In genomic region chr4:149365702-149366370, GRCm38 (mm10) we compare ENCODE assay signal across 13 mouse cellular contexts. TPM values are rescaled to one million over a fixed set of nuclear protein-coding genes. Genes with fewer than 3 reads are reported as not detected.
DNase-seq lines count a peak whose midpoint lies in the region; ATAC-seq and TF ChIP-seq lines count a peak whose summit lies in the region.
"Had no signal": no experiment of that assay in that cellular context is flagged by ENCODE, and none has a peak within 500 bp of the region (broad histone marks: within the 10 kb centered on the region; RNA-seq: fewer than 3 reads in every experiment).

No protein-coding gene starts in this region.

- no peak for TF ChIP-seq POLR2A in CH12.LX (IDR thresholded peaks at IDR 0.05; ENCODE audit: low read depth, low read length)

- no peaks in the 10 kb centered on the region for H3K27me3 ChIP-seq in forebrain, embryonic 13.5 days
- no peaks in the 10 kb centered on the region for H3K27me3 ChIP-seq in forebrain, embryonic 10.5 days (ENCODE audit: poor library complexity, severe bottlenecking)
- H3K27me3 ChIP-seq in CH12.LX (replicated peaks) = no peaks in the 10 kb centered on the region
- H3K27me3 ChIP-seq in heart, embryonic 14.5 days (ENCODE audit: control insufficient read depth, insufficient read depth, low read length) = no peaks in the 10 kb centered on the region
- H3K27me3 ChIP-seq: liver, embryonic 13.5 days; midbrain, embryonic 15.5 days had no signal

- no peaks in the 10 kb centered on the region for H3K9me3 ChIP-seq in forebrain, embryonic 13.5 days (replicated peaks)
- no peaks in the 10 kb centered on the region for H3K9me3 ChIP-seq in forebrain, embryonic 10.5 days
- peaks cover under 1% of the 10 kb centered on the region for H3K9me3 ChIP-seq in CH12.LX (replicated peaks; ENCODE audit: low read length)
- H3K9me3 ChIP-seq in heart, embryonic 14.5 days (ENCODE audit: control insufficient read depth, low read length) = no peaks in the 10 kb centered on the region
- H3K9me3 ChIP-seq: liver, embryonic 13.5 days; midbrain, embryonic 15.5 days had no signal

- no peak overlapping the region for H3K9ac ChIP-seq in forebrain, embryonic 13.5 days
- H3K9ac ChIP-seq in CH12.LX (ENCODE audit: insufficient read depth, low read depth) = no peak overlapping the region
- H3K9ac ChIP-seq in heart, embryonic 14.5 days (ENCODE audit: low read length) = peak overlapping the region; percentile 10; the same call in 1 of the 2 replicates
- H3K9ac ChIP-seq: liver, embryonic 13.5 days; midbrain, embryonic 15.5 days had no signal

- peaks cover 86% of the 10 kb centered on the region for H3K36me3 ChIP-seq in forebrain, embryonic 13.5 days (ENCODE audit: poor library complexity, severe bottlenecking)
- peaks cover 97% of the 10 kb centered on the region for H3K36me3 ChIP-seq in forebrain, embryonic 10.5 days (replicated peaks)
- H3K36me3 ChIP-seq in CH12.LX (replicated peaks in 1 of 2; ENCODE audit: control insufficient read depth in 1 of 2, insufficient read depth in 1 of 2, low read length in 1 of 2) = peaks cover 59 to 92% of the 10 kb centered on the region in 2 experiments
- peaks cover 85% of the 10 kb centered on the region for H3K36me3 ChIP-seq in heart, embryonic 14.5 days (ENCODE audit: control insufficient read depth, insufficient read depth, low read length)

- ATAC-seq in forebrain, embryonic 13.5 days = no peak
- ATAC-seq in heart, embryonic 14.5 days (ENCODE audit: insufficient number of reproducible peaks, insufficient read depth, low FRiP score, low read depth) = no peak; the same call in 1 of the 2 replicates
- ATAC-seq: midbrain, embryonic 15.5 days had no signal

- in situ Hi-C loops in CH12.LX (cut with MboI; ENCODE audit: low pct_ligation_motif_present, low pct_unique_long_range_greater_than_20kb, low sequenced_read_pairs) = no loop called here

- no peak for DNase-seq in forebrain, embryonic 10.5 days (ENCODE audit: extremely low spot score, low spot score)
- DNase-seq in CH12.LX (ENCODE audit: extremely low read depth) = no peak
- peak; percentile 66 to 79 for DNase-seq in kidney, postnatal 4 days
- DNase-seq in spleen, adult 12 weeks (ENCODE audit: low spot score) = no peak
- no peak for DNase-seq in c-Kit-positive CD71-positive TER-119-positive erythroid progenitor cells, embryonic 14.5 days (ENCODE audit: low spot score)
- DNase-seq in urinary bladder, adult 18-20 months (ENCODE audit: low spot score in 2 of 2) = no peak
- DNase-seq: cerebellum, adult 9-11 months; liver, embryonic 13.5 days; retina, postnatal 1 day had no signal

- TF ChIP-seq RAD21 in CH12.LX (IDR thresholded peaks at IDR 0.05; ENCODE audit: low read depth, low read length) = no peak

- dilution Hi-C loops in CH12.LX (cut with MboI; ENCODE audit: extremely low pct_ligation_motif_present, extremely low pct_unique_long_range_greater_than_20kb, low sequenced_read_pairs) = no loop called here

- no peak overlapping the region for H3K4me2 ChIP-seq in forebrain, embryonic 13.5 days
- no peak overlapping the region for H3K4me2 ChIP-seq in CH12.LX (ENCODE audit: insufficient read depth, low read depth, poor library complexity, severe bottlenecking)
- peak overlapping the region; percentile 21 for H3K4me2 ChIP-seq in heart, embryonic 14.5 days (ENCODE audit: low read length)
- H3K4me2 ChIP-seq: liver, embryonic 13.5 days; midbrain, embryonic 15.5 days had no signal

- no peak for TF ChIP-seq CTCF in CH12.LX (conservative IDR thresholded peaks at IDR 0.05 in 1 of 2, IDR thresholded peaks at IDR 0.05 in 1 of 2; ENCODE audit: low read depth in 2 of 2, low read length in 2 of 2)

- H3K4me1 ChIP-seq in forebrain, embryonic 13.5 days = peaks cover 10% of the 10 kb centered on the region
- no peaks in the 10 kb centered on the region for H3K4me1 ChIP-seq in forebrain, embryonic 10.5 days
- peaks cover 5 to 20% of the 10 kb centered on the region in 2 experiments; a peak in 3 of 4 replicates for H3K4me1 ChIP-seq in CH12.LX (ENCODE audit: control insufficient read depth in 1 of 2, insufficient read depth in 2 of 2)
- H3K4me1 ChIP-seq in heart, embryonic 14.5 days (ENCODE audit: control insufficient read depth in 2 of 2, insufficient read depth in 2 of 2, low read length in 2 of 2) = peaks cover 16 to 35% of the 10 kb centered on the region in 2 experiments
- H3K4me1 ChIP-seq: liver, embryonic 13.5 days; midbrain, embryonic 15.5 days had no signal

- peak overlapping the region; percentile 0 for H3K27ac ChIP-seq in forebrain, embryonic 13.5 days
- no peak overlapping the region for H3K27ac ChIP-seq in forebrain, embryonic 10.5 days
- 0 out of 2 replicates have a peak overlapping the region, but pooled peaks have one; percentile 14 for H3K27ac ChIP-seq in CH12.LX (ENCODE audit: insufficient read depth, low read depth)
- H3K27ac ChIP-seq in heart, embryonic 14.5 days (replicated peaks in 1 of 2; ENCODE audit: control insufficient read depth in 1 of 2, insufficient read depth in 1 of 2, low read depth in 2 of 2, low read length in 2 of 2) = peak overlapping the region; percentile 60 to 90
- H3K27ac ChIP-seq: liver, embryonic 13.5 days had no signal

- WGBS in forebrain, embryonic 13.5 days = 85% methylated on average over 12 of the region's 12 CpGs
- WGBS in forebrain, embryonic 10.5 days = 87% methylated on average over 12 of the region's 12 CpGs
- WGBS in heart, embryonic 14.5 days = 42% methylated on average over 12 of the region's 12 CpGs

- TF ChIP-seq EP300 in CH12.LX (IDR thresholded peaks at IDR 0.05; ENCODE audit: low read length) = no peak

- no peak overlapping the region for H3K4me3 ChIP-seq in forebrain, embryonic 13.5 days
- no peak overlapping the region for H3K4me3 ChIP-seq in forebrain, embryonic 10.5 days
- no peak overlapping the region for H3K4me3 ChIP-seq in CH12.LX (replicated peaks in 1 of 3; ENCODE audit: low read depth in 2 of 3, low read length in 2 of 3, poor library complexity in 1 of 3)
- no peak overlapping the region for H3K4me3 ChIP-seq in heart, embryonic 14.5 days (ENCODE audit: control insufficient read depth in 1 of 2, insufficient read depth in 1 of 2, low read depth in 1 of 2, low read length in 2 of 2)
- H3K4me3 ChIP-seq: erythroblast, embryonic 14.5 days; liver, embryonic 13.5 days; midbrain, embryonic 15.5 days had no signal

- no peaks in the 10 kb centered on the region for H3K79me2 ChIP-seq in CH12.LX (replicated peaks; ENCODE audit: control insufficient read depth, extremely low read depth, insufficient read depth, poor library complexity, severe bottlenecking)

TF ChIP-seq in CH12.LX, 34 proteins besides CTCF, POLR2A, EP300 and RAD21:
- TF ChIP-seq JUND (conservative IDR thresholded peaks at IDR 0.05; ENCODE audit: low read depth, low read length) = no peak
- no peak for TF ChIP-seq MAX (IDR thresholded peaks at IDR 0.05; ENCODE audit: low read length)
- TF ChIP-seq ZNF384 (IDR thresholded peaks at IDR 0.05; ENCODE audit: low read depth, low read length) = no peak
- no peak for TF ChIP-seq SIN3A (IDR thresholded peaks at IDR 0.05; ENCODE audit: low read length)
- no peak for TF ChIP-seq USF1 (IDR thresholded peaks at IDR 0.05; ENCODE audit: low read depth, low read length)
- TF ChIP-seq ZMIZ1 (IDR thresholded peaks at IDR 0.05; ENCODE audit: low read depth, low read length) = no peak
- no peak for TF ChIP-seq JUN (IDR thresholded peaks at IDR 0.05; ENCODE audit: insufficient read depth, low read depth, low read length)
- TF ChIP-seq KAT2A (IDR thresholded peaks at IDR 0.05; ENCODE audit: insufficient replicate concordance, low read length) = no peak

RNA-seq across cellular contexts. Expression of gene Kif1b, which starts 58.3 kb away (rescaled TPM):
- polyA plus RNA-seq in forebrain, embryonic 13.5 days (2015; fragmentation: Nextera tagmentation; extraction: Ambion mirVana) = 136 TPM in 2 replicates
- polyA plus RNA-seq in forebrain, embryonic 10.5 days (2016; fragmentation: Nextera tagmentation; extraction: Ambion mirVana) = 55.9 and 59.8 TPM in 2 replicates
- total RNA-seq in CH12.LX (2012; rRNA removed) = 25.0 and 27.6 TPM in 2 replicates
- total RNA-seq in CH12.LX (2014; rRNA removed) = 10.0 and 11.2 TPM in 2 replicates
- 15.0 and 17.0 TPM in 2 replicates for polyA plus RNA-seq in CH12.LX (2012; ENCODE audit: insufficient read length, low read depth)
- polyA plus RNA-seq in heart, embryonic 14.5 days (2014; fragmentation: Nextera tagmentation; extraction: Ambion mirVana) = 47.1 and 51.9 TPM in 2 replicates
- polyA plus RNA-seq: erythroblast, embryonic 14.5 days had no signal

Comparison
In these comparisons a context has a peak if more than half of its experiments do, and no peak if none do; other contexts are left out.
1. DNase-seq: peak in kidney, postnatal 4 days (2 of 2); none in forebrain, embryonic 10.5 days (single experiment), CH12.LX (single experiment), spleen, adult 12 weeks (single experiment), c-Kit-positive CD71-positive TER-119-positive erythroid progenitor cells, embryonic 14.5 days (single experiment) and urinary bladder, adult 18-20 months (0 of 2).